Mouse (Mus musculus): ENCODE measurements at regions not wholly inside any gene's neighbourhood (a gene's known extent, or its start where the extent isn't known, plus 50 kb on each side); places are given as distances from the start of the nearest gene placed in this dataset.
"Not testable (repeated sequence)": the region's sequence is repeated elsewhere in the genome, so short reads cannot be mapped to it uniquely, and the experiment has no call there.

GRCm38 (mm10) chr5:67487965-67488409 is 59.9 kb upstream of the Bend4 start:
- DNase-seq = no peak

- not testable (repeated sequence) for DNase-seq
Observed at GRCm38 (mm10) chr5:67490709-67491108, 62.6 kb upstream of the Bend4 start.

- no peak for DNase-seq
Observed at GRCm38 (mm10) chr5:67492893-67493302, 64.8 kb upstream of the Bend4 start.

- no peak for DNase-seq
Observed at GRCm38 (mm10) chr5:67496710-67497109, 68.6 kb upstream of the Bend4 start.

GRCm38 (mm10) chr5:67520251-67520650 is 87.4 kb upstream of the Shisa3 start:
- no peak for DNase-seq

- no peak for DNase-seq
Observed at GRCm38 (mm10) chr5:67521423-67521912, 86.2 kb upstream of the Shisa3 start.

GRCm38 (mm10) chr5:67530149-67530548 is 77.5 kb upstream of the Shisa3 start:
- DNase-seq = no peak

GRCm38 (mm10) chr5:67530957-67531356 is 76.7 kb upstream of the Shisa3 start:
- DNase-seq = no peak

- DNase-seq = peak; percentile 19 to 27
Observed at GRCm38 (mm10) chr5:67532351-67532750, 75.3 kb upstream of the Shisa3 start.

- DNase-seq = peak in 1 of 2 experiments; percentile 4
Observed at GRCm38 (mm10) chr5:67532756-67533255, 74.9 kb upstream of the Shisa3 start.

GRCm38 (mm10) chr5:67534056-67534455 is 73.6 kb upstream of the Shisa3 start:
- no peak for DNase-seq

GRCm38 (mm10) chr5:67537990-67538389 is 69.7 kb upstream of the Shisa3 start:
- no peak for DNase-seq

- DNase-seq = no peak
Observed at GRCm38 (mm10) chr5:67539591-67540238, 68.0 kb upstream of the Shisa3 start.

- DNase-seq = no peak
Observed at GRCm38 (mm10) chr5:67541867-67542266, 65.8 kb upstream of the Shisa3 start.

- no peak for DNase-seq
Observed at GRCm38 (mm10) chr5:67544028-67544589, 63.6 kb upstream of the Shisa3 start.

GRCm38 (mm10) chr5:67550257-67550656 is 57.4 kb upstream of the Shisa3 start:
- DNase-seq = no peak

GRCm38 (mm10) chr5:67551668-67552390 is 55.9 kb upstream of the Shisa3 start:
- DNase-seq = no peak

- DNase-seq = no peak
Observed at GRCm38 (mm10) chr5:67552865-67553264, 54.8 kb upstream of the Shisa3 start.

Measured in thymus, adult 18-20 months (tissue).